Mouse (Mus musculus) ES-Bruce4 (cell line): ENCODE measurements around the gene Hibadh.

Source experiments
- CTCF ChIP-seq: IDR thresholded peaks from one replicate; pipeline ENCODE4 v1.8.1; 2011; ENCODE audit warnings: low read depth, low read length
- POLR2A ChIP-seq: IDR thresholded peaks from one replicate; pipeline ENCODE4 v1.8.1; 2011; ENCODE audit warnings: low read length; ENCODE audit not compliant: insufficient read depth

DNA sequence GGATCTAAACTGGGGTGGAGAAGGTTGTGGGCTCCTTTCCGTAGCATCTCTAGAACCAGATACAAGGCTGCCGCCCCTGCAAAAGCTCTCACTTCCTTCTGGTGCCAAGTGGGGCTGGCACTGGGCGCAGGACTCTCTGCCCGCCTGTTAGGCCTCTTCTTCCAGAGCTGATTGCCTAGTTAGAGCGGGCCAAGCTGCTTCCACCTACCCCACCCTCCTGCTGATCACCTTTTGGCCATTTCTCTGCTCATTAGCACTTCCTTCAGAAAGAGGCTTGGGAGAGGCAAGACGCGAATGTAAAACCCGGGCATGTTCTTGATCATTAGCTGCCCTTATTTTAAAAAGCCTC lies 108.1 kb downstream of the Hibadh start:
- TF ChIP-seq POLR2A (no peak), CTCF (no peak)
